Mouse (Mus musculus): ENCODE data around the gene Nhsl2. TPM values are rescaled to one million over a fixed set of nuclear protein-coding genes. Genes with fewer than 3 reads are reported as not detected.

Gene Nhsl2
- total RNA-seq, 1 experiment: 1.1 TPM

- no peak overlapping the region for H3K27ac ChIP-seq (ENCODE audit: insufficient read depth, low read depth, low read length, poor library complexity, severe bottlenecking)
- H3K9ac ChIP-seq (ENCODE audit: insufficient read depth, low read depth, low read length, poor library complexity, severe bottlenecking): no peak overlapping the region
- no peaks in the 10 kb centered on the region for H3K36me3 ChIP-seq (ENCODE audit: control insufficient read depth, insufficient read depth, low read length, poor library complexity, severe bottlenecking)
- H3K9me3 ChIP-seq (ENCODE audit: control insufficient read depth, insufficient read depth, low read depth, low read length): no peaks in the 10 kb centered on the region
- H3K4me1 ChIP-seq (ENCODE audit: control insufficient read depth in 2 of 2, insufficient read depth in 2 of 2, low read length in 2 of 2, poor library complexity in 1 of 2): no peaks in the 10 kb centered on the region
- no peak overlapping the region for H3K4me3 ChIP-seq (ENCODE audit: insufficient read depth in 1 of 2, low read depth in 1 of 2, low read length in 2 of 2, poor library complexity in 1 of 2, severe bottlenecking in 1 of 2)
- no peak for TF ChIP-seq ZC3H11A (IDR thresholded peaks at IDR 0.05; ENCODE audit: borderline replicate concordance, low read depth, low read length)
- no peak for TF ChIP-seq ZNF384 (IDR thresholded peaks at IDR 0.05; ENCODE audit: low read depth, low read length)
- TF ChIP-seq HCFC1 (IDR thresholded peaks at IDR 0.05; ENCODE audit: borderline replicate concordance, insufficient read depth, low read length): no peak
- TF ChIP-seq MAFK (IDR thresholded peaks at IDR 0.05; ENCODE audit: insufficient read depth, low read depth, low read length): no peak
- no peak for TF ChIP-seq CHD2 (IDR thresholded peaks at IDR 0.05; ENCODE audit: low read depth, low read length)
- DNase-seq (ENCODE audit: low read depth, low spot score): no peak
- in situ Hi-C loops (cut with MboI; ENCODE audit: low sequenced_read_pairs in 2 of 2, unreplicated experiment in 2 of 2): no loop called here
Observed at GRCm38 (mm10) chrX:102018890-102019289, 169.7 kb downstream of the Nhsl2 start.

GRCm38 (mm10) chrX:102019471-102020240 lies 170.5 kb downstream of the Nhsl2 start:
- in situ Hi-C loops (cut with MboI; ENCODE audit: low sequenced_read_pairs in 2 of 2, unreplicated experiment in 2 of 2): no loop called here
- Histone ChIP-seq H3K36me3 (ENCODE audit: control insufficient read depth, insufficient read depth, low read length, poor library complexity, severe bottlenecking) (no peaks in the 10 kb centered on the region), H3K9me3 (ENCODE audit: control insufficient read depth, insufficient read depth, low read depth, low read length) (no peaks in the 10 kb centered on the region), H3K4me3 (ENCODE audit: insufficient read depth in 1 of 2, low read depth in 1 of 2, low read length in 2 of 2, poor library complexity in 1 of 2, severe bottlenecking in 1 of 2) (no peak overlapping the region), H3K4me1 (ENCODE audit: control insufficient read depth in 2 of 2, insufficient read depth in 2 of 2, low read length in 2 of 2, poor library complexity in 1 of 2) (no peaks in the 10 kb centered on the region), H3K27ac (ENCODE audit: insufficient read depth, low read depth, low read length, poor library complexity, severe bottlenecking) (no peak overlapping the region), H3K9ac (ENCODE audit: insufficient read depth, low read depth, low read length, poor library complexity, severe bottlenecking) (no peak overlapping the region)
- TF ChIP-seq ZNF384 (IDR thresholded peaks at IDR 0.05; ENCODE audit: low read depth, low read length) (no peak), ZC3H11A (IDR thresholded peaks at IDR 0.05; ENCODE audit: borderline replicate concordance, low read depth, low read length) (no peak), MAFK (IDR thresholded peaks at IDR 0.05; ENCODE audit: insufficient read depth, low read depth, low read length) (no peak), HCFC1 (IDR thresholded peaks at IDR 0.05; ENCODE audit: borderline replicate concordance, insufficient read depth, low read length) (no peak), CHD2 (IDR thresholded peaks at IDR 0.05; ENCODE audit: low read depth, low read length) (no peak)
- no peak for DNase-seq (ENCODE audit: low read depth, low spot score)

- no peak overlapping the region for H3K4me3 ChIP-seq (ENCODE audit: insufficient read depth in 1 of 2, low read depth in 1 of 2, low read length in 2 of 2, poor library complexity in 1 of 2, severe bottlenecking in 1 of 2)
- H3K4me1 ChIP-seq (ENCODE audit: control insufficient read depth in 2 of 2, insufficient read depth in 2 of 2, low read length in 2 of 2, poor library complexity in 1 of 2): no peaks in the 10 kb centered on the region
- TF ChIP-seq CHD2 (IDR thresholded peaks at IDR 0.05; ENCODE audit: low read depth, low read length) (no peak), HCFC1 (IDR thresholded peaks at IDR 0.05; ENCODE audit: borderline replicate concordance, insufficient read depth, low read length) (no peak)
- in situ Hi-C loops (cut with MboI; ENCODE audit: low sequenced_read_pairs in 2 of 2, unreplicated experiment in 2 of 2): no loop called here
- H3K27ac ChIP-seq (ENCODE audit: insufficient read depth, low read depth, low read length, poor library complexity, severe bottlenecking): no peak overlapping the region
- DNase-seq (ENCODE audit: low read depth, low spot score): no peak
- H3K36me3 ChIP-seq (ENCODE audit: control insufficient read depth, insufficient read depth, low read length, poor library complexity, severe bottlenecking): no peaks in the 10 kb centered on the region
- no peaks in the 10 kb centered on the region for H3K9me3 ChIP-seq (ENCODE audit: control insufficient read depth, insufficient read depth, low read depth, low read length)
- no peak overlapping the region for H3K9ac ChIP-seq (ENCODE audit: insufficient read depth, low read depth, low read length, poor library complexity, severe bottlenecking)
Observed at GRCm38 (mm10) chrX:102024976-102025375, 175.8 kb downstream of the Nhsl2 start.

- Histone ChIP-seq H3K27ac (ENCODE audit: insufficient read depth, low read depth, low read length, poor library complexity, severe bottlenecking) (no peak overlapping the region), H3K9me3 (ENCODE audit: control insufficient read depth, insufficient read depth, low read depth, low read length) (no peaks in the 10 kb centered on the region), H3K36me3 (ENCODE audit: control insufficient read depth, insufficient read depth, low read length, poor library complexity, severe bottlenecking) (no peaks in the 10 kb centered on the region), H3K9ac (ENCODE audit: insufficient read depth, low read depth, low read length, poor library complexity, severe bottlenecking) (no peak overlapping the region), H3K4me1 (ENCODE audit: control insufficient read depth in 2 of 2, insufficient read depth in 2 of 2, low read length in 2 of 2, poor library complexity in 1 of 2) (no peaks in the 10 kb centered on the region; a peak in 1 of 4 replicates), H3K4me3 (ENCODE audit: insufficient read depth in 1 of 2, low read depth in 1 of 2, low read length in 2 of 2, poor library complexity in 1 of 2, severe bottlenecking in 1 of 2) (no peak overlapping the region)
- DNase-seq (ENCODE audit: low read depth, low spot score): no peak
- in situ Hi-C loops (cut with MboI; ENCODE audit: low sequenced_read_pairs in 2 of 2, unreplicated experiment in 2 of 2): no loop called here
- TF ChIP-seq MAFK (IDR thresholded peaks at IDR 0.05; ENCODE audit: insufficient read depth, low read depth, low read length): no peak
- TF ChIP-seq ZNF384 (IDR thresholded peaks at IDR 0.05; ENCODE audit: low read depth, low read length): no peak
Observed at GRCm38 (mm10) chrX:102031851-102032250, 182.7 kb downstream of the Nhsl2 start.

GRCm38 (mm10) chrX:102032431-102032830 lies 183.2 kb downstream of the Nhsl2 start:
- no peak for TF ChIP-seq HCFC1 (IDR thresholded peaks at IDR 0.05; ENCODE audit: borderline replicate concordance, insufficient read depth, low read length)
- no peak for TF ChIP-seq CHD2 (IDR thresholded peaks at IDR 0.05; ENCODE audit: low read depth, low read length)
- in situ Hi-C loops (cut with MboI; ENCODE audit: low sequenced_read_pairs in 2 of 2, unreplicated experiment in 2 of 2): no loop called here
- no peak overlapping the region for H3K9ac ChIP-seq (ENCODE audit: insufficient read depth, low read depth, low read length, poor library complexity, severe bottlenecking)
- H3K36me3 ChIP-seq (ENCODE audit: control insufficient read depth, insufficient read depth, low read length, poor library complexity, severe bottlenecking): no peaks in the 10 kb centered on the region
- H3K4me1 ChIP-seq (ENCODE audit: control insufficient read depth in 2 of 2, insufficient read depth in 2 of 2, low read length in 2 of 2, poor library complexity in 1 of 2): no peaks in the 10 kb centered on the region; a peak in 1 of 4 replicates
- H3K4me3 ChIP-seq (ENCODE audit: insufficient read depth in 1 of 2, low read depth in 1 of 2, low read length in 2 of 2, poor library complexity in 1 of 2, severe bottlenecking in 1 of 2): no peak overlapping the region
- DNase-seq (ENCODE audit: low read depth, low spot score): no peak
- H3K9me3 ChIP-seq (ENCODE audit: control insufficient read depth, insufficient read depth, low read depth, low read length): no peaks in the 10 kb centered on the region
- H3K27ac ChIP-seq (ENCODE audit: insufficient read depth, low read depth, low read length, poor library complexity, severe bottlenecking): no peak overlapping the region
